Mouse (Mus musculus) stomach, embryonic 15.5 days (tissue): ENCODE data around the gene Xpc. TPM values are rescaled to one million over a fixed set of nuclear protein-coding genes. Genes with fewer than 3 reads are reported as not detected.

Experiments
- ATAC-seq: fragments of 200-750 bp; cut with Nextera tagmentation; 2 replicates; pipeline ENCODE4 v1.8.0; 2017; ENCODE audit warnings: low read depth, moderate number of reproducible peaks, moderate TSS enrichment; ENCODE audit not compliant: insufficient read depth, low FRiP score
- H3K27ac ChIP-seq: fragments of 300-500 bp; sonication (generic); 2 replicates; pipeline ENCODE4 v1.5.1; 2015; ENCODE audit warnings: mild to moderate bottlenecking, inconsistent platforms
- H3K27me3 ChIP-seq: fragments of 300-500 bp; sonication (generic); replicated peaks from 2 replicates; pipeline ENCODE4 v1.6.1; 2015; ENCODE audit warnings: inconsistent platforms
- H3K36me3 ChIP-seq: fragments of 300-500 bp; sonication (generic); 2 replicates; pipeline ENCODE4 v1.6.1; 2015; ENCODE audit warnings: inconsistent platforms
- H3K4me1 ChIP-seq: fragments of 300-500 bp; sonication (generic); 2 replicates; pipeline ENCODE4 v1.6.1; 2015; ENCODE audit warnings: inconsistent platforms
- H3K4me2 ChIP-seq: fragments of 300-500 bp; sonication (generic); 2 replicates; pipeline ENCODE4 v1.6.1; 2015; ENCODE audit warnings: mild to moderate bottlenecking, inconsistent platforms
- H3K4me3 ChIP-seq: fragments of 300-500 bp; sonication (generic); replicated peaks from 2 replicates; pipeline ENCODE4 v1.5.1; 2015; ENCODE audit warnings: inconsistent platforms
- H3K9ac ChIP-seq: fragments of 300-500 bp; sonication (generic); 2 replicates; pipeline ENCODE4 v1.6.1; 2015; ENCODE audit warnings: inconsistent platforms
- H3K9me3 ChIP-seq: fragments of 300-500 bp; sonication (generic); 2 replicates; pipeline ENCODE4 v1.6.1; 2016; ENCODE audit warnings: inconsistent platforms
- WGBS: fragments of 180-500 bp; shearing (Covaris S2); methylation state at CpG from one replicate; pipeline ENCODE4 v1.1.7; 2015; 5-methylcytosine and 5-hydroxymethylcytosine counted together
- polyA plus RNA-seq: library from polyadenylated mRNA; unstranded; fragments of >200 nt; fragmentation: Nextera tagmentation; extraction: Ambion mirVana; gene quantifications from 2 replicates; pipeline ENCODE4 v1.2.1, GENCODE M21; 2015

Xpc gene
- polyA plus RNA-seq, result 13.8 and 15.3 TPM in 2 replicates

DNA sequence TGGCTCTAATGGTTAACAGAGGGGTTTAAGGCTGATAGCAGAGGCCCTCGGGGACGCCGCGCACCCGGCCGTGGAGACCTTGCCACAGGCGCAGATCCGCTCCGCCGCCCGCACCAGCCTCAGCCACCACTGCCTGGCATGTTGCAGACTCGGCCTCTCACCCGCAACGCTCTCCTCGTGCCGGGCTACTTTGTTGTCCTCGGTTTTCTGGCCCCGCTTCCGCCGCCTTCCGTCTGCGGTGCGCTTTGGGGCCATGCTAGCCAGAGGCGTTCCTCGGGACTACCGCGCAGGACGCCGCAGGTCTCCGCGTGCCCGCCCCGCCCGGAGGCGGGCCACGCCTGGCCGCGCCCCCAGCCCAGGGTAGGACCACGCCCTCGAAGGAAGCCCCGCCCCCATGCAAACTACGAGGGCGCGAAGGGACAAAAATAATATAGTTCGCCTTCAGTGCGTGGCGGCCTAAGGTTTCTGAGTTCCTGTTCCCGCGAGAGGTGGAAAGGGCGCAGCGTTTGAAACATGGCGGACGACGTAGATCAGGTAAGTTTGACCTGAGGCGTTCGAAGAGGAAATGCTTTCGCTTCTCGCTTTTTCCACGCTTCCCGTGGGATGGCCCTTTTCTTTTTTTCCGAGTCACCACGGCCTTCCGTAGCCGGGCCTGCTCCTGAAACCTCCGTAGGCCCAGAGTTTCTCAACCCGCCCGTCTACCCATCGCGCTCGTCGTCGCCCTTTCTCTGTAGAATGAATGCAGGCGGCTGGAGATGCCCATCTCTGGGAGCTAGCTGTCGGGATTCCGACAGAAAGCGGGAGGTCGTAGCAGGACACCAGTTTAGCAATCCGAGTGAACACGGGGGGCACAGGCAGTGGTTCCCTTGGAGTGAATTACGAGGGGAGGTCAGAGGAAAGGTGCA lies at the start of gene Xpc, which contains the start of gene Lsm3:
Gene Xpc, minus strand, starts transcription at position 344 of the 905 bp plus-strand sequence.
Gene Lsm3, plus strand, starts transcription at position 384 of the 905 bp plus-strand sequence.
- Histone ChIP-seq H3K4me2 (peak within 1 kb of the TSS; percentile 77), H3K27ac (peak within 1 kb of the TSS; percentile 78), H3K4me3 (peak within 1 kb of the TSS; percentile 88), H3K9me3 (no peaks in the 10 kb centered on the region), H3K4me1 (peaks cover 6% of the 10 kb centered on the region), H3K9ac (peak within 1 kb of the TSS; percentile 92), H3K27me3 (no peaks in the 10 kb centered on the region), H3K36me3 (peaks cover 24% of the 10 kb centered on the region)
- under 1% methylated on average over 80 of the region's 80 CpGs for WGBS
- ATAC-seq, result peak; percentile 98

DNA sequence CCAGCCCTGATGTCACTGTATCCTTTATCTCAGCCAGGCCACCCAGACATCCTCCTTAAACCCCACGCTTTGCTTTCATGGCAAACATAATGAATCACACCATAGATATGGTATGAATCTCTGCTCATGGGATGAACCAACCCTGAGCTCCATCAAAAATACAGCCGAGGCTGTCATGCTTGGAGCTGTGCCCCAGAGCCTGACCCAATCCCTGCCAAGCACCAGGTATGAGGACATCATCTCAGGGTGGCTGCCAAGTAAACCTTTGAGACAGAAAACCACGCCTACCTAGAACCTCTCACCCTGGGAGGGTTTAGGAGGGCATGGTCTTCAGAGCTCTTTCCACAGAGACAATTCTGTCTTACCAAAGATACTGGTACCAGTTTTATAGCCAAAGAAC lies 47.3 kb upstream of the Xpc start:
- no peaks in the 10 kb centered on the region for H3K4me1 ChIP-seq
- H3K27ac ChIP-seq, result no peak overlapping the region
- H3K4me3 ChIP-seq, result no peak overlapping the region
- 63% methylated on average over 3 of the region's 3 CpGs for WGBS
- H3K27me3 ChIP-seq, result no peaks in the 10 kb centered on the region
- H3K9ac ChIP-seq, result no peak overlapping the region
- no peak overlapping the region for H3K4me2 ChIP-seq
- no peaks in the 10 kb centered on the region for H3K9me3 ChIP-seq
- no peak for ATAC-seq
- no peaks in the 10 kb centered on the region for H3K36me3 ChIP-seq

DNA sequence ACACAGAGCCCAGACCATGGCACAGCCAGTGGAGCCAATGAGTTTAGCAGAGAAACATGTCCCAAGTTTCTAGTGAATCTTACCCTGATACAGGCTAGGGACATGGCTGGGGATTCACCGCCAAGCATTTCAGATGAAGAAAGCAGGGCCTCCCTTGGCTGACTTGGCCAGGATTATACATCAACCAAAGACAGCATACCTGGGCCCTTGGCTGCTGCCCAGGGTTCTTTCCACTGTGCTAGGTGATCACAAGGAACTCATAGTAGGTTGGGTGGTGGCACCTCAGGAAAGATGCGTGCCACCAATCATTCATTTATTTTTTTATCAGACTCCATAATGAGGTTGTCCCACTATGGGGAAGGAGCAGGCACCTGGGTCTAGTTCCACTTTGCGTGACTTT lies 44.5 kb upstream of the Xpc start:
- no peak overlapping the region for H3K4me3 ChIP-seq
- no peaks in the 10 kb centered on the region for H3K27me3 ChIP-seq
- H3K9ac ChIP-seq, result no peak overlapping the region
- no peak for ATAC-seq
- H3K9me3 ChIP-seq, result no peaks in the 10 kb centered on the region
- H3K4me2 ChIP-seq, result no peak overlapping the region
- no peaks in the 10 kb centered on the region for H3K4me1 ChIP-seq
- no peaks in the 10 kb centered on the region for H3K36me3 ChIP-seq
- 89% methylated on average over 3 of the region's 3 CpGs for WGBS
- H3K27ac ChIP-seq, result no peak overlapping the region

DNA sequence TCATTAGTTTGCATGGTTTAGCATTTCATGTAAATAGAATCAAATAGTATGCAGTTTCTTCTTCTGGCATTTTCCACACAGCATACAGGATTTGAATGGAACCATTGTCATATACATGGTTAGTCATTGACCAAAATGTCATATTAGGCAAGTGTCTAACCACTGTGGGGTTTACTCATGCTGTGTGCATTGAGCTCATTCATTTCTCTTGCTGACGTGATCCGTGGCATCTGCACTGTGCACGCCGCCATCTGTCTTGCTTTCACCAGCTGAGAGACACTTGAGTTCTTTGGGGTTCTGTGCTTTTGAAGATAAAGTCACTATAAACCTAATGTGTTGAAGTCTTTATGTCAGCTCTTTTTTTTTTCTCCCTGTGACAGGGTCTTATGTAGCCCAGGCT lies 43.7 kb upstream of the Xpc start:
- WGBS, result 76% methylated on average over 4 of the region's 4 CpGs
- Histone ChIP-seq H3K9me3 (no peaks in the 10 kb centered on the region), H3K27me3 (no peaks in the 10 kb centered on the region), H3K4me2 (no peak overlapping the region), H3K4me1 (no peaks in the 10 kb centered on the region), H3K36me3 (no peaks in the 10 kb centered on the region), H3K4me3 (no peak overlapping the region), H3K9ac (no peak overlapping the region), H3K27ac (no peak overlapping the region)
- ATAC-seq, result no peak

DNA sequence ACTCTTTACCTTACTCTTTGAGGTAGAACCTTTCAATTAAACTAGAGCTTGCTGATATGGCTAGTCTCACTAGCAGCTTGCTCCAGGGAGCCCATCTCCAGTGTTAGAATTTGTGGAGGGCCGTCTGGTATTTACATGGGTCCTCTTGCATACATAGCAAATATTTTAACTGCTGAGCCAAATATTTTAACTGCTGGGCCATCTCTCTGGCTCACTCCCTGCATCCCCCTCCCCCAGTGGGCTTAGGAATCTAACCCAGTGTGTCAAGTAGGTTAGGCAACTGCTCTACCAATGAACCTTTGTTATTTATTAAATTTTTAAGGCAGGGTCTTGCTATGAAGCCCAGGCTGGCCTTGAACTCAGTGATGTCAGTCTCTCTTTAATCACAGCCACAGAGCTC lies 42.9 kb upstream of the Xpc start:
- no peaks in the 10 kb centered on the region for H3K4me1 ChIP-seq
- H3K4me3 ChIP-seq, result no peak overlapping the region
- H3K27me3 ChIP-seq, result no peaks in the 10 kb centered on the region
- H3K9me3 ChIP-seq, result no peaks in the 10 kb centered on the region
- H3K27ac ChIP-seq, result no peak overlapping the region
- WGBS, result 11% methylated on average over 1 of the region's 1 CpGs
- ATAC-seq, result no peak
- H3K9ac ChIP-seq, result no peak overlapping the region
- no peak overlapping the region for H3K4me2 ChIP-seq
- H3K36me3 ChIP-seq, result no peaks in the 10 kb centered on the region

DNA sequence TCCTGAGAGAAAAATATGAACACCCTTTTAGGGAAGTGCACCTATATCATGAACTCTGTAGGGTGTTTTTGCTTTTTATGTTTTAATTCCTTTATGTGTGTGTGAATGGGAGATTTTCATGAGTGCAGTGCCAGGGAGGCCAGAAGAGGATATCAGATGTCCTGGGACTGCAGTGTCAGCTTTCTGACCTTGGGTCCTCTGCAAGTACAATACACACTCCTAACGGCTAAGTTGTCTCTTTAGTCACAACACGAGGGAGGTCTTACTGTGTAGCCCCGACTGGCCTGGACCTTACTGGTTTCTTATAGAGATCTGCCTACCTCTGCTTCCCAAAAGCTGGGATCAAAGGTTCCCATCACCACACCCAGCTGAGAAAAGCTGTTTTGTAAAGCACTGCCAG lies 37.0 kb upstream of the Xpc start:
- no peak overlapping the region for H3K4me3 ChIP-seq
- H3K27ac ChIP-seq, result no peak overlapping the region
- H3K27me3 ChIP-seq, result no peaks in the 10 kb centered on the region
- no peaks in the 10 kb centered on the region for H3K9me3 ChIP-seq
- no peaks in the 10 kb centered on the region for H3K4me1 ChIP-seq
- ATAC-seq, result no peak
- WGBS, result 43% methylated on average over 3 of the region's 3 CpGs
- H3K9ac ChIP-seq, result no peak overlapping the region
- H3K36me3 ChIP-seq, result no peaks in the 10 kb centered on the region
- H3K4me2 ChIP-seq, result no peak overlapping the region

DNA sequence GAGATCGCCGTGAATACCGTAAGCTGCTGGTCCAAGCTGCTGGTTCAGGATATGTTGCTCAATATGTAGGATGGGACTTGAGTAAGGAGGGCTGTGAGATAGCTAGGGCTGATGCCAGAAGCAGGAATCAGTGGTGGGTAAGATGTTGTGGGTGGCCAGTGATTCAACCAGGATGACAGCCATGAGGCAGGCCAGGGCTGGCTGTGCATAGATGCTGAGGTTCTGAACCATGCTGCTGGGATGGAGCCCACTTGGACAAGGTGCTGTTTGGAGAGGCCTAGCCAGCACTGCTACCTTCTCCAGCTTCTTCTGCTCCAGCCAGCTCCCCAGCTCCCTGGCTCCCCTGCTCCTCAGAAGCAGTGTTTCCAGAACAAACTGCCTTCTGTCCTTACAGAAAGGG lies 36.0 kb upstream of the Xpc start:
- WGBS, result 95% methylated on average over 3 of the region's 3 CpGs
- no peak for ATAC-seq
- no peaks in the 10 kb centered on the region for H3K27me3 ChIP-seq

DNA sequence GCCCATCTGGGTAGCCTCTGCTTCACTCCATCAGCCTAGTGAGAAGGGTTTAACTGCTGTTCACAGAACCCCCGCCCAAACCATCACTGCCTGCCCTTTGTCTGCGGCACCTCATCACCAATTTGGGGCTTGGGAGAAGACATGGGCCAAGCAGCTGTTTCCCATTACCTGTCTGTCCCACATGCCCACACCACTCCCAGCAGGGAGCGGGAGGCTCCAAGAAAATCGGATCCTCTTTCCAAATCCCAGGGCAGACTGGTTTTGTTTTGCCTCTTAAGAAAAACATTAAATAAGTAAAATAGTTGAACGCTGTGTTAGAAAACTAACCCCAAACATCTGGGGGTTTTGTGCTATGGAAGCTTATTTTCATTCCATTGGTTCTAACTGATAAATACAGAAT lies 33.9 kb upstream of the Xpc start:
- Histone ChIP-seq H3K9me3 (no peaks in the 10 kb centered on the region), H3K4me1 (no peaks in the 10 kb centered on the region), H3K4me2 (no peak overlapping the region), H3K27me3 (no peaks in the 10 kb centered on the region), H3K36me3 (no peaks in the 10 kb centered on the region), H3K9ac (no peak overlapping the region), H3K4me3 (no peak overlapping the region), H3K27ac (no peak overlapping the region)
- ATAC-seq, result no peak
- 60% methylated on average over 5 of the region's 5 CpGs for WGBS

More for the DNA sequence above, 36.0 kb upstream of the Xpc start:
- Histone ChIP-seq H3K4me1 (no peaks in the 10 kb centered on the region), H3K4me3 (no peak overlapping the region), H3K4me2 (no peak overlapping the region), H3K27ac (no peak overlapping the region), H3K9ac (no peak overlapping the region), H3K9me3 (no peaks in the 10 kb centered on the region), H3K36me3 (no peaks in the 10 kb centered on the region)

DNA sequence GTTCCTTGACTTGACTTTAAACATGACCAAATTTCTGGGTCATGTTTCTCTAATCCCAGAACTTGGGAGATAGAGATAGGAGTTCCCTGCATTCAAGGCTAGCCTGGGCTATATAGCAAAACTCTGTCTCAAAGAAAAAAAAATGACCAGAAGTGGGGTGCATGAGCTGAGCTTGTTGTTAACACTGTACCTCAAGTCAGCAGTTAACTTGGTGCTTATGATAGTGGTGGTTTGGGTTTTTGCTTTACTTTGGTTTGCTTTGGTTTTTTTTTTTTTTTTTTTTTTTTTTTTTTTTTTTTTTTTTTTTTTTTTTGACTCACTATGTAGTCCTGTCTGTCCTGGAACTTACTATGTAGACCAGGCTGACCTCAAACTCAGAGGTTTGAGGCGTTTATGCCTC lies 31.6 kb upstream of the Xpc start:
- no peaks in the 10 kb centered on the region for H3K4me1 ChIP-seq
- no peak overlapping the region for H3K4me2 ChIP-seq
- H3K9me3 ChIP-seq, result no peaks in the 10 kb centered on the region
- H3K27ac ChIP-seq, result no peak overlapping the region
- 58% methylated on average over 1 of the region's 1 CpGs for WGBS
- ATAC-seq, result no peak
- no peaks in the 10 kb centered on the region for H3K27me3 ChIP-seq
- no peak overlapping the region for H3K4me3 ChIP-seq
- H3K36me3 ChIP-seq, result no peaks in the 10 kb centered on the region
- H3K9ac ChIP-seq, result no peak overlapping the region

DNA sequence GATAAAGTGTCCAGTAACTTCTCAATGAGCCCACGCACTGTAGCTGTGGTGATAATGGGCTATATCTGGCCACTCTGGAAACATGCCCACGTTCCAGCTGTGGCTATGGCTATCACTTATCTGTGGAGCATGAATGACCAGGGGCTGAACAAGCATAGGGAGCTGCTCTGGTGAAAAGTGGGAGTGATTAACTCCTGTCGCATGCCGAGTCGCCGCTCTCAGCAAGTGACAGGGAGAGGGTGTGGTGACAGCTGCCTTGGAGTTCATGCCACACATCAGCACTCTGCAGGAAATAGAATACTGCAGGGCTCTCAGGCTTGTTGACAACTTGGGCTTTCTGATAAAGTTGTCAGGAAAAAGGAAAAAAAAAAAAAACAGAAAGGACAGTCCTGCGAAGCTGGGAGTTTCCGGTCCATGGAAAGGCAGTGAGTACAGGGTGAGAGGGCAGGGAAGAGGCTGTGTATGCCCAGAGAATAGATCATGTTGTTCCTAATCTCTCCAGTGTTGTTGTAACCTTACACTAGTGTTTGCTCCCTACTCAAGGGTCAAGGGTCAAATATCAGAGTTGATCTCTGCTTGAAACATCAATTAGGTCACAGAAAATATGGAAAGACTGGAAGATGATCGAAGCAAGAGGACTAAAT lies 30.7 kb upstream of the Xpc start:
- H3K4me3 ChIP-seq, result no peak overlapping the region
- 41% methylated on average over 9 of the region's 9 CpGs for WGBS
- no peaks in the 10 kb centered on the region for H3K4me1 ChIP-seq
- no peak overlapping the region for H3K27ac ChIP-seq
- no peak overlapping the region for H3K9ac ChIP-seq
- no peak overlapping the region for H3K4me2 ChIP-seq
- ATAC-seq, result no peak; the same call in 1 of the 2 replicates
- H3K36me3 ChIP-seq, result no peaks in the 10 kb centered on the region
- no peaks in the 10 kb centered on the region for H3K27me3 ChIP-seq
- H3K9me3 ChIP-seq, result no peaks in the 10 kb centered on the region

DNA sequence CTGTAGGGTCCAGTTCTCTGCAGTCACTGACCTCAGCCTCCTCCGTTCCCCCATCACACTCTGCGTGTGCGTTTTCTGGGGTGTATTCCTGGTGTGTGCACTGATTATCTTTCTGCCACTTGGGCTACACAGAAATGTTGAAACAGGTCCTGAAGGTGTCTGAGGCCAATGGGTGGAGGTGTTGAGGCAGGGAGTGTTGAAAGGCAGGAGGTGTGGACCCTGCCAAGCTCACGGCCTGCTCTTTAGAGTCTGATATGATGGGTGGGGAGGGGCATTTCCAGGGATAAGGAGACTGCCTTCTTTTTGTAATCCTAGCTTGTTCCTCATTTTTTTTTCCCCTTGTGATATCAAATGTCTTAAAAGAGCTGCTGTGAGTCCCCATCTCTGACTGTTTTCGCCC lies 27.4 kb upstream of the Xpc start:
- Histone ChIP-seq H3K4me3 (no peak overlapping the region), H3K9me3 (no peaks in the 10 kb centered on the region), H3K9ac (no peak overlapping the region), H3K4me1 (no peaks in the 10 kb centered on the region), H3K4me2 (no peak overlapping the region), H3K27ac (no peak overlapping the region), H3K27me3 (no peaks in the 10 kb centered on the region), H3K36me3 (no peaks in the 10 kb centered on the region)
- whole genome bisulfite sequencing, result 67% methylated on average over 5 of the region's 5 CpGs
- no peak for ATAC-seq

DNA sequence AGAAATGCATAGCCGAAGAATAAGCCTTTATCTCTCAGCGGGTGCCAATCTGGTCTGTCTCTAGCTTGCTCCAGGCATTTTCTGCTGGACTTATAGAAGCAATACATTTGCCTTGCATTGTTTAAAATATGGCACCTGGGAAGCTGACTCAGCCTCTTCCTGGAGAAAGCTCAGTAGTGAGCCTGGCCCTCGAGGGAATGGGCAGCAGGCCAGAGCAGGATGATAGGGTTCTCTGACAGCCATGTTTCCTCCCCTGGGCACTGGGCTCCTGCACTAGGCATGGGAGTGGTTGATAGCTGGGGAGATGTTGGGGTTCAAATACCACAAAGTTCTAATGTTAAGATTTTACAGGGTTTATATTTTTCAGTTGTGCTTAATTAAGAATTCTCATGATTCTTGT lies 25.6 kb upstream of the Xpc start:
- no peak overlapping the region for H3K9ac ChIP-seq
- no peaks in the 10 kb centered on the region for H3K9me3 ChIP-seq
- 46% methylated on average over 3 of the region's 3 CpGs for WGBS
- no peaks in the 10 kb centered on the region for H3K27me3 ChIP-seq
- H3K27ac ChIP-seq, result no peak overlapping the region
- no peaks in the 10 kb centered on the region for H3K4me1 ChIP-seq
- no peak overlapping the region for H3K4me3 ChIP-seq
- no peak for ATAC-seq
- no peaks in the 10 kb centered on the region for H3K36me3 ChIP-seq
- H3K4me2 ChIP-seq, result no peak overlapping the region
